Mouse (Mus musculus): ENCODE data around the gene Glt8d1. TPM values are rescaled to one million over a fixed set of nuclear protein-coding genes. Genes with fewer than 3 reads are reported as not detected.

Glt8d1 gene
- polyA plus RNA-seq, 1 experiment = 0.19 TPM

DNA sequence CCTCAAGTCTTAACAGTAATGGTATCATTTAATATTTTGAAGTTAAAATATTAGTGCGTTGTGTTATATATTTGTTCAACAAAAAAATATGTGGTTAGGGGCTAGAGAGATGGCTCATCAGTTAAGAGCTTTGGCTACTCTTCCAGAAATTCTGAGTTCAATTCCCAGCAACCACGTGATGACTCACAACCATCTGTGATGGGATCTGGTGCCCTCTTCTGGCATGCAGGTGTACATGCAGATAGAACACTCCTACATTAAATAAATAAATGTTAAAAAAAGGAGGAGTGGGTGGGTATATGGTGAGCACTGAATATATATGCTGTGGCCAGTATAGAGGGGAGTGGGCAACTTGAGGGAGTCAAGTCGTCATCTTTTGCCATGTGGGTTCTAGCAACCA, 24.6 kb downstream of the Glt8d1 start:
- no peak overlapping the region for H3K4me3 ChIP-seq (replicated peaks)
- TF ChIP-seq GATA1 (IDR thresholded peaks at IDR 0.05; ENCODE audit: low read length) = no peak
- peaks cover 96% of the 10 kb centered on the region for H3K36me3 ChIP-seq (ENCODE audit: control insufficient read depth)
- H3K4me1 ChIP-seq (ENCODE audit: control insufficient read depth) = peaks cover 28% of the 10 kb centered on the region
- no peaks in the 10 kb centered on the region for H3K9me3 ChIP-seq (ENCODE audit: control insufficient read depth, low read length)
- H3K27me3 ChIP-seq (ENCODE audit: control insufficient read depth) = no peaks in the 10 kb centered on the region

- TF ChIP-seq GATA1 (IDR thresholded peaks at IDR 0.05; ENCODE audit: low read length) = no peak
- TF ChIP-seq TAL1 (IDR thresholded peaks at IDR 0.05; ENCODE audit: low read length) = no peak
- peak overlapping the region; percentile 27 for H3K4me3 ChIP-seq (replicated peaks)
- H3K4me1 ChIP-seq (ENCODE audit: control insufficient read depth) = peaks cover 49% of the 10 kb centered on the region
- no peaks in the 10 kb centered on the region for H3K27me3 ChIP-seq (ENCODE audit: control insufficient read depth)
- no peaks in the 10 kb centered on the region for H3K9me3 ChIP-seq (ENCODE audit: control insufficient read depth, low read length)
- peaks cover 87% of the 10 kb centered on the region for H3K36me3 ChIP-seq (ENCODE audit: control insufficient read depth)
Observed at GRCm38 (mm10) chr14:31045296-31045695, 44.1 kb downstream of the Glt8d1 start.

DNA sequence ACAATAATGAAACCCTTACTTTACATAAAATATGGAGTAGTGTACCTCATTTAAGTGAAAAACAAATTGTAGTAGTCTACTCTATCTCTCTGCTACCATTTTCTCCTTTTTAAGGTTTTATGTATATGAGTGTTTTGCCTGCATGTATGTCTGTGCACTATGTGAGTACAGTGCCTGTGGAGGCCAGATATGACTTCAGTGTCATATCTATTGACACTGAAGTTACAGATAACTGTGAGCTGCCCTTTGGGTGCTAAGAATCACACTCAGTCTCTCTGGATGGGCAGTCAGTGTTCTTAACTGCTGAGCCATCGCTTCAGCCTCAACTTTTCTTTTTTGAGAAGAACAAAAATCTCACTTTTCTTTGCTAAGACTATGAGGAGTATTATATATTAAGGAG, 44.6 kb downstream of the Glt8d1 start:
- peak; percentile 91 for TF ChIP-seq TAL1 (IDR thresholded peaks at IDR 0.05; ENCODE audit: low read length)
- peak; percentile 93 for TF ChIP-seq GATA1 (IDR thresholded peaks at IDR 0.05; ENCODE audit: low read length)
- peak overlapping the region; percentile 27 for H3K4me3 ChIP-seq (replicated peaks)
- H3K27me3 ChIP-seq (ENCODE audit: control insufficient read depth) = no peaks in the 10 kb centered on the region
- peaks cover 87% of the 10 kb centered on the region for H3K36me3 ChIP-seq (ENCODE audit: control insufficient read depth)
- peaks cover 51% of the 10 kb centered on the region for H3K4me1 ChIP-seq (ENCODE audit: control insufficient read depth)
- no peaks in the 10 kb centered on the region for H3K9me3 ChIP-seq (ENCODE audit: control insufficient read depth, low read length)

Other genes with a start within 250 kb of the Glt8d1 start
- 2.3 and 2.8 TPM in 2 replicates for gene Tmem110, start 175.8 kb upstream of the Glt8d1 start, polyA plus RNA-seq (2012)
- gene Mustn1, start 122.2 kb upstream of the Glt8d1 start, polyA plus RNA-seq (2012) = 0.03 TPM in 1 of 2 replicates, not detected in the other
- 0.02 TPM in 1 of 2 replicates, not detected in the other for gene Itih4, start 114.9 kb upstream of the Glt8d1 start, polyA plus RNA-seq (2012)
- 0.02 TPM in 1 of 2 replicates, not detected in the other for gene Itih3, start 77.6 kb upstream of the Glt8d1 start, polyA plus RNA-seq (2012)
- not detected in 2 replicates for gene Itih1, start 58.1 kb upstream of the Glt8d1 start, polyA plus RNA-seq (2012)
- 0.05 and 0.07 TPM in 2 replicates for gene Nek4, start 50.0 kb upstream of the Glt8d1 start, polyA plus RNA-seq (2012)
- gene Spcs1, start 272 bp downstream of the Glt8d1 start, polyA plus RNA-seq (2012) = 5.2 and 5.8 TPM in 2 replicates
- gene Pbrm1, start 17.7 kb downstream of the Glt8d1 start, polyA plus RNA-seq (2012) = 1.2 and 1.6 TPM in 2 replicates
- gene Gnl3, start 17.8 kb downstream of the Glt8d1 start, polyA plus RNA-seq (2012) = 0.74 and 1.2 TPM in 2 replicates
- 9.0 and 10.3 TPM in 2 replicates for gene Smim4, start 127.6 kb downstream of the Glt8d1 start, polyA plus RNA-seq (2012)
- gene Nt5dc2, start 129.7 kb downstream of the Glt8d1 start, polyA plus RNA-seq (2012) = 16.8 and 31.6 TPM in 2 replicates
- gene Stab1, start 167.2 kb downstream of the Glt8d1 start, polyA plus RNA-seq (2012) = 0.08 and 0.13 TPM in 2 replicates
- 0.14 and 0.18 TPM in 2 replicates for gene Tnnc1, start 206.9 kb downstream of the Glt8d1 start, polyA plus RNA-seq (2012)
- gene Nisch, start 215.5 kb downstream of the Glt8d1 start, polyA plus RNA-seq (2012) = 8.6 and 10.6 TPM in 2 replicates
- gene Sema3g, start 216.5 kb downstream of the Glt8d1 start, polyA plus RNA-seq (2012) = not detected in 2 replicates
- 0.21 and 0.27 TPM in 2 replicates for gene Phf7, start 249.9 kb downstream of the Glt8d1 start, polyA plus RNA-seq (2012)

Data from erythroblast, embryonic 14.5 days (primary cell).